Mouse (Mus musculus): ENCODE measurements around the gene Efhc2.

Gene Efhc2

GRCm38 (mm10) chrX:17319126-17319583 is at the start of gene Efhc2:
Efhc2 (minus strand) TSS chrX:17319368.
- no peak for DNase-seq (ENCODE audit: low read depth in 1 of 2, low spot score in 2 of 2)

DNA sequence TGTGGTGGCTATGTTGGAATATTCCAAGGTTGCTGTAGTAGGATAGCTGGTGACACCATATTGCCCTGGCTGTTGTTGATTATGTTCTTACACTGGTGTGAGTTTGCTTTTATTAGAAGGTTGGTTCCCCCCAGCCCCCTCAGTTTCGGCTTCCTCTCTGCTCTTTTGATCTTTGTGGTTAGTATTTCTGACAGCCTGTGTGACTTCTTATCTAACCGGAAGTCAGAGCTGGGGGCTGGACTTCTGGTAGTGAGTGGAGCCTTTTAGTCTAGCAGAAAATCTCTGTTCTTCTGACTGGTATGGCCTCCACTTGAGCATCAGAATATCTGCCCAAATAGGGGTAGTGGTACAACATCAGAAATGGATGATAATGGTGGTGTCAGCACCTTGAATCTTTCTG is 45.9 kb upstream of the Efhc2 start:
- no peak for DNase-seq (ENCODE audit: low read depth in 1 of 2, low spot score in 2 of 2)

GRCm38 (mm10) chrX:17300349-17300880 is 18.8 kb downstream of the Efhc2 start:
- DNase-seq (ENCODE audit: low read depth in 1 of 2, low spot score in 2 of 2) = no peak

DNA sequence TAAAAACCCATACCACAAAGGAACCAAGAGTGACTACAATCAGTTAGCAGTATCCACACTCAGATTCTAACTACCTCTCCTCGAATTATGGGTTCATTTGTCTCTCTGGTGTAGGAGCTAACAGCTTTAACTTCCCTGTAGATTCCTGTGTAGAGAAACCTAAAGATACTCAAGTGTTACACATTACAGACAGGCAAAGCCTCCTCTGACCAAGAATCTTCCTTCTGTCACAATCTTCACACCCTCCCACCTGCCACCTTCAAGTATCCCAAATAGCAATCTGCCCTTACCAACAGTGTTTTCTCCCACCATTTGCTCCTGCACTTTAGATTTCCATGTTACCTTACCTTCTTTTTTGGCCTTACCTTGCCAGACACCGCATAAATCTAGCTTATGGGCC is 35.3 kb downstream of the Efhc2 start:
- no peak for DNase-seq (ENCODE audit: low read depth in 1 of 2, low spot score in 2 of 2)

DNA sequence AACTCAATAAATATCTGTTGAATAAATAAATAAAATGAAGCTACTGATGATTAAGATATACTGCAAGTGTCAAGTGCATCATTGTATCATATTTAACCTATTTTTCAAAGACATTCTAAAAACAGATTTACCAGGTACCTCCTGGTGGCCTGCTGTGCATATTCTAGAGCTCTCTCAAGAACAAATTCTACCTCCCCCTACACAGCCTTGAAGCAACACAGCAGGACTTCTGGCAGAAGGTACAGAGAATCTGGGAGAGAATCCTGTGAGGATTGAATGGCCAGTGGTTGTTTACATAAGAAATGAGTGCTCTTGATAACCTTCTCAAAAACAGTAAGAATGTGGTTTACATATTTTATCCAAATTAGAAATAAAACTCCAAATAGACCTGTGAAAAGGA is 94.0 kb downstream of the Efhc2 start:
- DNase-seq (ENCODE audit: low read depth in 1 of 2, low spot score in 2 of 2) = no peak

DNA sequence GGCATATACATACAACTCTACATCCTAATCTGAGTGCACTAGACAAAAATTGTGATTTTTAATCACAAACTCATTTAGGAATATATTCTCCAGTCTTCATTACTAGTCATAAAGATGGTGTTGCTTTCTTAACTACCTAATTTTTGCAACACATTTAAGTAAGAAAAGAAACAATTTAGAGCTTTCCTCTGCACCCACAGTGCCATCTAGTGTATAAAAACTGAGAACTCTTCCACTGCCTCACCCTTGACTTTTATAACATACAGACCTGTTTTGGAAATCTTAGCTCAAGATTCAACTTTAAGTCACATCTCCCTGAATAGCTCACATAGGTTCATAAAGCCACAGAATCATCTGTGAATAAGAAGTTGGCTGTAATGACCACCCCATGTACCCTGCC is 101.7 kb downstream of the Efhc2 start:
- DNase-seq (ENCODE audit: low read depth in 1 of 2, low spot score in 2 of 2) = no peak

GRCm38 (mm10) chrX:17213515-17213914 is 105.7 kb downstream of the Efhc2 start:
- DNase-seq (ENCODE audit: low read depth in 1 of 2, low spot score in 2 of 2) = no peak

- no peak for DNase-seq (ENCODE audit: low read depth in 1 of 2, low spot score in 2 of 2)
These were observed 143.4 kb downstream of the Efhc2 start for GRCm38 (mm10) chrX:17175748-17176147.

DNA sequence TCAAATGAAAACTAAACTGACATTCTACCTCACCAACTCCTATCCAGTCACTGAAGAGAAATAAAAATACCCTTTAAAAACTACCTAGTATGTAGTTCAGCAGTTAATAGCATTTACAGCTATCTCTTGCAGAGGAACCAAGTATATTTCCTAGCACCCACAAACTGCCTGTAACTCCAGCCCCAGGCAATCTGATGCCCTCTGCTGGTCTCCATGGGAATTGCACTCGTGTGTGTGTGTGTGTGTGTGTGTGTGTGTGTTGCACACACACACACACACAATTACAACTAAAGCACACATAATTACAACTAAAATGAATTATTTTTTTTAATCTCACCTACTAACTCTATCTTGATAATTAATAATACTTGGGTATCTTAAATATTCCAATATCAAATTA is 153.5 kb downstream of the Efhc2 start:
- no peak for DNase-seq (ENCODE audit: low read depth in 1 of 2, low spot score in 2 of 2)
